Mouse (Mus musculus) kidney, postnatal 0 days (tissue): ENCODE data around the gene Abcc9. TPM values are rescaled to one million over a fixed set of nuclear protein-coding genes. Genes with fewer than 3 reads are reported as not detected.

Experiments
- ATAC-seq: fragments of 200-750 bp; cut with Nextera tagmentation; replicated peaks from 2 replicates; pipeline ENCODE4 v1.8.0; 2017; ENCODE audit warnings: low read depth, moderate number of reproducible peaks, moderate TSS enrichment, moderate library complexity; ENCODE audit not compliant: low FRiP score
- DNase-seq: peaks from one replicate; pipeline ENCODE4 v3.0.0-alpha.2; 2016; ENCODE audit warnings: low spot score
- H3K27ac ChIP-seq: fragments of 300-500 bp; sonication (generic); 2 replicates; pipeline ENCODE4 v1.5.1; 2014; ENCODE audit warnings: mild to moderate bottlenecking
- H3K27me3 ChIP-seq: fragments of 300-500 bp; sonication (generic); 2 replicates; pipeline ENCODE4 v1.6.1; 2014; ENCODE audit warnings: low read length, mixed read lengths; ENCODE audit not compliant: insufficient read depth
- H3K36me3 ChIP-seq: fragments of 300-500 bp; sonication (generic); 2 replicates; pipeline ENCODE4 v1.6.1; 2014; ENCODE audit warnings: low read length, mixed read lengths; ENCODE audit not compliant: insufficient read depth
- H3K4me1 ChIP-seq: fragments of 300-500 bp; sonication (generic); replicated peaks from 2 replicates; pipeline ENCODE4 v1.6.1; 2014; ENCODE audit warnings: antibody characterized with exemption, low read length, mixed read lengths; ENCODE audit not compliant: insufficient read depth
- H3K4me2 ChIP-seq: fragments of 300-500 bp; sonication (generic); 2 replicates; pipeline ENCODE4 v1.6.1; 2014; ENCODE audit warnings: mild to moderate bottlenecking, low read length, moderate library complexity, mixed read lengths
- H3K4me3 ChIP-seq: fragments of 300-500 bp; sonication (generic); replicated peaks from 2 replicates; pipeline ENCODE4 v1.5.1; 2014; ENCODE audit warnings: low read depth, low read length
- H3K9ac ChIP-seq: fragments of 300-500 bp; sonication (generic); 2 replicates; pipeline ENCODE4 v1.6.1; 2014; ENCODE audit warnings: low read depth, low read length
- H3K9me3 ChIP-seq: fragments of 300-500 bp; sonication (generic); replicated peaks from 2 replicates; pipeline ENCODE4 v1.6.1; 2016; ENCODE audit warnings: low read length, inconsistent platforms, mixed read lengths
- CTCF ChIP-seq: IDR thresholded peaks from 2 replicates; pipeline ENCODE4 v1.5.1; 2016; ENCODE audit warnings: antibody characterized with exemption, low read depth, mild to moderate bottlenecking, moderate library complexity
- WGBS: fragments of 180-500 bp; shearing (Covaris S2); extraction: QIAGEN DNeasy Blood & Tissue Kit; methylation state at CpG from one replicate; pipeline ENCODE4 v1.1.7; 2014; 5-methylcytosine and 5-hydroxymethylcytosine counted together
- polyA plus RNA-seq: library from polyadenylated mRNA; unstranded; fragments of >200 nt; fragmentation: Nextera tagmentation; extraction: Ambion mirVana; gene quantifications from 2 replicates; pipeline ENCODE4 v1.2.1, GENCODE M21; 2015

Abcc9 gene
- polyA plus RNA-seq, 1 experiment from 2014 or later: 6.1 TPM

- H3K9me3 ChIP-seq: no peaks in the 10 kb centered on the region; the same call in 1 of the 2 replicates
- H3K4me2 ChIP-seq: no peak overlapping the region
- WGBS: 66% methylated on average over 11 of the region's 11 CpGs
- TF ChIP-seq CTCF: no peak
- DNase-seq (no peak), ATAC-seq (no peak)
- no peaks in the 10 kb centered on the region for H3K36me3 ChIP-seq
- no peak overlapping the region for H3K9ac ChIP-seq
- no peak overlapping the region for H3K27ac ChIP-seq
- no peak overlapping the region for H3K4me3 ChIP-seq
- H3K4me1 ChIP-seq: no peaks in the 10 kb centered on the region
- no peaks in the 10 kb centered on the region for H3K27me3 ChIP-seq
These were observed 12.4 kb downstream of the Abcc9 start for GRCm38 (mm10) chr6:142689673-142690072.

GRCm38 (mm10) chr6:142682985-142683691 is 19.0 kb downstream of the Abcc9 start:
- Histone ChIP-seq H3K36me3 (no peaks in the 10 kb centered on the region), H3K27ac (no peak overlapping the region), H3K9me3 (no peaks in the 10 kb centered on the region; the same call in 1 of the 2 replicates), H3K27me3 (no peaks in the 10 kb centered on the region), H3K4me1 (no peaks in the 10 kb centered on the region), H3K4me3 (no peak overlapping the region), H3K4me2 (no peak overlapping the region), H3K9ac (no peak overlapping the region)
- no peak for DNase-seq
- ATAC-seq: no peak
- TF ChIP-seq CTCF: no peak
- WGBS: 37% methylated on average over 7 of the region's 7 CpGs

GRCm38 (mm10) chr6:142670021-142670420 is 32.1 kb downstream of the Abcc9 start:
- Histone ChIP-seq H3K4me1 (no peaks in the 10 kb centered on the region; the same call in 1 of the 2 replicates), H3K4me3 (no peak overlapping the region), H3K27ac (no peak overlapping the region), H3K4me2 (no peak overlapping the region), H3K27me3 (no peaks in the 10 kb centered on the region), H3K9ac (no peak overlapping the region), H3K9me3 (no peaks in the 10 kb centered on the region), H3K36me3 (no peaks in the 10 kb centered on the region)
- no peak for DNase-seq
- no peak for ATAC-seq
- 87% methylated on average over 2 of the region's 2 CpGs for WGBS
- TF ChIP-seq CTCF: no peak

- WGBS: 95% methylated on average over 6 of the region's 6 CpGs
- no peaks in the 10 kb centered on the region for H3K9me3 ChIP-seq
- no peak overlapping the region for H3K4me3 ChIP-seq
- no peaks in the 10 kb centered on the region for H3K36me3 ChIP-seq
- no peak for DNase-seq
- no peak overlapping the region for H3K27ac ChIP-seq
- H3K4me2 ChIP-seq: no peak overlapping the region
- ATAC-seq: no peak
- no peak overlapping the region for H3K9ac ChIP-seq
- no peaks in the 10 kb centered on the region for H3K27me3 ChIP-seq
- TF ChIP-seq CTCF: no peak
- H3K4me1 ChIP-seq: no peaks in the 10 kb centered on the region; the same call in 1 of the 2 replicates
These were observed 32.8 kb downstream of the Abcc9 start for GRCm38 (mm10) chr6:142669343-142669742.

- Histone ChIP-seq H3K9ac (no peak overlapping the region), H3K27me3 (no peaks in the 10 kb centered on the region), H3K4me1 (no peaks in the 10 kb centered on the region; the same call in 1 of the 2 replicates), H3K27ac (no peak overlapping the region), H3K9me3 (no peaks in the 10 kb centered on the region), H3K36me3 (no peaks in the 10 kb centered on the region), H3K4me3 (no peak overlapping the region), H3K4me2 (no peak overlapping the region)
- ATAC-seq (no peak), DNase-seq (no peak)
- no peak for TF ChIP-seq CTCF
- WGBS: 51% methylated on average over 6 of the region's 6 CpGs
These were observed 33.3 kb downstream of the Abcc9 start for GRCm38 (mm10) chr6:142668831-142669230.

GRCm38 (mm10) chr6:142668419-142668766 is 33.7 kb downstream of the Abcc9 start:
- H3K9ac ChIP-seq: no peak overlapping the region
- H3K4me1 ChIP-seq: no peaks in the 10 kb centered on the region; the same call in 1 of the 2 replicates
- ATAC-seq: no peak; the same call in 1 of the 2 replicates
- no peak overlapping the region for H3K27ac ChIP-seq
- H3K4me3 ChIP-seq: no peak overlapping the region
- no peak overlapping the region for H3K4me2 ChIP-seq
- no peaks in the 10 kb centered on the region for H3K9me3 ChIP-seq
- H3K27me3 ChIP-seq: no peaks in the 10 kb centered on the region
- TF ChIP-seq CTCF: no peak
- 18% methylated on average over 1 of the region's 1 CpGs for WGBS
- DNase-seq: no peak
- H3K36me3 ChIP-seq: no peaks in the 10 kb centered on the region
